Mouse (Mus musculus) erythroblast, embryonic 14.5 days (primary cell): ENCODE data around the gene Gm49396. TPM values are rescaled to one million over a fixed set of nuclear protein-coding genes. Genes with fewer than 3 reads are reported as not detected.

Experiments
- H3K27me3 ChIP-seq: 2 replicates; pipeline ENCODE4 v1.6.1; 2012; ENCODE audit warnings: inconsistent platforms; ENCODE audit not compliant: control insufficient read depth
- H3K36me3 ChIP-seq: 2 replicates; pipeline ENCODE4 v1.6.1; 2012; ENCODE audit warnings: mild to moderate bottlenecking, inconsistent platforms; ENCODE audit not compliant: control insufficient read depth
- H3K4me1 ChIP-seq: 2 replicates; pipeline ENCODE4 v1.6.1; 2012; ENCODE audit warnings: inconsistent platforms; ENCODE audit not compliant: control insufficient read depth
- H3K4me3 ChIP-seq: replicated peaks from 2 replicates; pipeline ENCODE3; 2012; ENCODE audit warnings: moderate library complexity, mild to moderate bottlenecking, inconsistent platforms
- H3K9me3 ChIP-seq: 2 replicates; pipeline ENCODE4 v1.6.1; 2012; ENCODE audit warnings: low read length, inconsistent platforms, mixed read lengths; ENCODE audit not compliant: control insufficient read depth
- GATA1 ChIP-seq: IDR thresholded peaks from 2 replicates; pipeline ENCODE4 v1.6.1; 2012; ENCODE audit warnings: low read length, inconsistent platforms, mixed read lengths
- TAL1 ChIP-seq: IDR thresholded peaks from 3 replicates; pipeline ENCODE4 v1.6.1; 2012; ENCODE audit warnings: low read length, inconsistent platforms, mixed read lengths
- polyA plus RNA-seq: library from polyadenylated mRNA; stranded (reverse); fragments of >175 nt; gene quantifications from 2 replicates; pipeline ENCODE4 v1.2.3, GENCODE M21; 2012

Gm49396 gene
- polyA plus RNA-seq, 1 experiment, result 0.18 TPM

DNA sequence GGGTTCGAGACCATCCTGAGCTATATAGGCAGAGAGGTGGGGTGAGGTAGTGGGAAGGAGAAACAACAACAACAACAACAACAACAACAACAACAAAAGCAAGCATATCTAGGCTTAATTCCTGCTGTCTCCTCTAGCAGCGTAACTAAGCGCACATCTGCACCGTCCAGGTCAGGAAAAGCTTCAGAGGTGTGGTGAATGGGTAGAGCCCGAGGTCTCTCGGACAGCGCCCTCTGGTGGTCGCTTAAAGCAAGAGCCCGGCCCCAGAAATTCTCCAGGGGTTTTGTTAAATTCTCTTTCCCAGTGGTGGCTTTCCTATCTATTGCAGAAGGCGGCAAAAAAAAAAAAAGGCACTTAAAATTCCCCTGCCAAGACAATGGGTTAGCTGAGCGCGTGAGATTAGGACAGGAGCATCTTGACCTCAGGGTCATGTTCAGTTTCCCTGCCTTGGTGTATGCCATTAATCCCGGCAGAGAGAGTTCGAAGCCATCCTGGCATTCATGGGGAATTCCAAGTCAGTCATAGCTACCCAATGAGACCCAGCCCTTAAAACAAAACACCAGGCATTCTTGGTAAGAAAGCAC lies 50.5 kb downstream of the Gm49396 start:
- TF ChIP-seq GATA1 (no peak), TAL1 (no peak)
- H3K9me3 ChIP-seq, result no peaks in the 10 kb centered on the region
- H3K27me3 ChIP-seq, result no peaks in the 10 kb centered on the region; the same call in 1 of the 2 replicates
- H3K4me3 ChIP-seq, result no peak overlapping the region
- H3K36me3 ChIP-seq, result peaks cover 28% of the 10 kb centered on the region
- H3K4me1 ChIP-seq, result peaks cover 16% of the 10 kb centered on the region

GRCm38 (mm10) chr7:30614454-30614853 lies 51.3 kb downstream of the Gm49396 start:
- Histone ChIP-seq H3K36me3 (peaks cover 36% of the 10 kb centered on the region), H3K4me1 (peaks cover 18% of the 10 kb centered on the region), H3K9me3 (no peaks in the 10 kb centered on the region), H3K27me3 (no peaks in the 10 kb centered on the region; the same call in 1 of the 2 replicates), H3K4me3 (no peak overlapping the region)
- TF ChIP-seq GATA1 (no peak), TAL1 (no peak)

GRCm38 (mm10) chr7:30615049-30615760 lies 52.1 kb downstream of the Gm49396 start:
- TF ChIP-seq GATA1 (no peak), TAL1 (no peak)
- no peak overlapping the region for H3K4me3 ChIP-seq

More at GRCm38 (mm10) chr7:30615049-30615760, 52.1 kb downstream of the Gm49396 start:
- H3K27me3 ChIP-seq, result no peaks in the 10 kb centered on the region; the same call in 1 of the 2 replicates
- H3K4me1 ChIP-seq, result peaks cover 16% of the 10 kb centered on the region
- H3K36me3 ChIP-seq, result peaks cover 41% of the 10 kb centered on the region
- no peaks in the 10 kb centered on the region for H3K9me3 ChIP-seq

Other genes starting within 250 kb of the Gm49396 start
- gene Syne4, start 248.5 kb upstream of the Gm49396 start, polyA plus RNA-seq, result 0.04 and 0.13 TPM in 2 replicates
- not detected in 2 replicates for gene E130208F15Rik, start 241.6 kb upstream of the Gm49396 start, polyA plus RNA-seq
- gene Sdhaf1, start 239.4 kb upstream of the Gm49396 start, polyA plus RNA-seq, result 0.45 and 0.47 TPM in 2 replicates
- gene Lrfn3, start 200.6 kb upstream of the Gm49396 start, polyA plus RNA-seq, result 0.05 TPM in 1 of 2 replicates, not detected in the other
- 0.91 and 1.6 TPM in 2 replicates for gene Tyrobp, start 149.6 kb upstream of the Gm49396 start, polyA plus RNA-seq
- gene Hcst, start 143.5 kb upstream of the Gm49396 start, polyA plus RNA-seq, result not detected in 2 replicates
- gene Nfkbid, start 141.6 kb upstream of the Gm49396 start, polyA plus RNA-seq, result 0.23 and 0.30 TPM in 2 replicates
- gene Aplp1, start 117.8 kb upstream of the Gm49396 start, polyA plus RNA-seq, result 0.13 and 0.33 TPM in 2 replicates
- gene Kirrel2, start 105.7 kb upstream of the Gm49396 start, polyA plus RNA-seq, result 0.02 and 0.05 TPM in 2 replicates
- not detected in 2 replicates for gene Nphs1, start 105.0 kb upstream of the Gm49396 start, polyA plus RNA-seq
- 0.11 and 0.36 TPM in 2 replicates for gene Prodh2, start 69.7 kb upstream of the Gm49396 start, polyA plus RNA-seq
- 11.7 and 13.0 TPM in 2 replicates for gene Arhgap33, start 28.3 kb upstream of the Gm49396 start, polyA plus RNA-seq
- gene Hspb6, start 11.2 kb upstream of the Gm49396 start, polyA plus RNA-seq, result 3.7 and 6.8 TPM in 2 replicates
- 1.9 and 2.3 TPM in 2 replicates for gene Proser3, start 11.0 kb upstream of the Gm49396 start, polyA plus RNA-seq
- 14.5 and 17.0 TPM in 2 replicates for gene Lin37, start 3.5 kb upstream of the Gm49396 start, polyA plus RNA-seq
- 5.6 and 7.7 TPM in 2 replicates for gene U2af1l4, start within 50 bp of the Gm49396 start, polyA plus RNA-seq
- gene Psenen, start 283 bp downstream of the Gm49396 start, polyA plus RNA-seq, result 8.0 and 8.9 TPM in 2 replicates
- 0.61 and 1.5 TPM in 2 replicates for gene Igflr1, start 2.1 kb downstream of the Gm49396 start, polyA plus RNA-seq
- gene Kmt2b, start 25.4 kb downstream of the Gm49396 start, polyA plus RNA-seq, result 5.2 and 6.8 TPM in 2 replicates
- gene Zbtb32, start 35.6 kb downstream of the Gm49396 start, polyA plus RNA-seq, result 0.07 and 0.20 TPM in 2 replicates
- 0.10 and 0.14 TPM in 2 replicates for gene Upk1a, start 49.5 kb downstream of the Gm49396 start, polyA plus RNA-seq
- gene Cox6b1, start 62.8 kb downstream of the Gm49396 start, polyA plus RNA-seq, result 15.7 and 23.9 TPM in 2 replicates
- not detected in 2 replicates for gene Etv2, start 72.5 kb downstream of the Gm49396 start, polyA plus RNA-seq
- 22.7 and 23.2 TPM in 2 replicates for gene Rbm42, start 87.0 kb downstream of the Gm49396 start, polyA plus RNA-seq
- 2.9 and 5.4 TPM in 2 replicates for gene Haus5, start 101.7 kb downstream of the Gm49396 start, polyA plus RNA-seq
- gene Pmis2, start 108.3 kb downstream of the Gm49396 start, polyA plus RNA-seq, result not detected in 2 replicates
- gene 2200002J24Rik, start 135.6 kb downstream of the Gm49396 start, polyA plus RNA-seq, result not detected in 2 replicates
- not detected in 2 replicates for gene Atp4a, start 148.9 kb downstream of the Gm49396 start, polyA plus RNA-seq
- gene Tmem147, start 166.2 kb downstream of the Gm49396 start, polyA plus RNA-seq, result 1.3 and 1.6 TPM in 2 replicates
- gene Gapdhs, start 180.3 kb downstream of the Gm49396 start, polyA plus RNA-seq, result not detected in 2 replicates
- gene Sbsn, start 188.1 kb downstream of the Gm49396 start, polyA plus RNA-seq, result 0.15 TPM in 1 of 2 replicates, not detected in the other
- not detected in 2 replicates for gene Dmkn, start 200.4 kb downstream of the Gm49396 start, polyA plus RNA-seq
- not detected in 2 replicates for gene Krtdap, start 224.6 kb downstream of the Gm49396 start, polyA plus RNA-seq